Mouse (Mus musculus) lung, embryonic 14.5 days (tissue): ENCODE measurements around the gene Hck. TPM values are rescaled to one million over a fixed set of nuclear protein-coding genes. Genes with fewer than 3 reads are reported as not detected.

Experiments
- ATAC-seq: fragments of 200-750 bp; cut with Nextera tagmentation; 2 replicates; pipeline ENCODE4 v1.8.0; 2017; ENCODE audit warnings: mild to moderate bottlenecking, moderate TSS enrichment, moderate library complexity; ENCODE audit not compliant: insufficient read depth
- DNase-seq: peaks from one replicate; pipeline ENCODE4 v3.0.0-alpha.2; 2015
- H3K27ac ChIP-seq: fragments of 300-500 bp; sonication (generic); 2 replicates; pipeline ENCODE4 v1.5.1; 2014; ENCODE audit warnings: low read depth, mild to moderate bottlenecking, moderate library complexity
- H3K27me3 ChIP-seq: fragments of 300-500 bp; sonication (generic); 2 replicates; pipeline ENCODE4 v1.6.1; 2014; ENCODE audit warnings: low read length, control low read depth; ENCODE audit not compliant: insufficient read depth
- H3K36me3 ChIP-seq: fragments of 300-500 bp; sonication (generic); 2 replicates; pipeline ENCODE4 v1.6.1; 2014; ENCODE audit warnings: control low read depth; ENCODE audit not compliant: insufficient read depth
- H3K4me1 ChIP-seq: fragments of 300-500 bp; sonication (generic); 2 replicates; pipeline ENCODE4 v1.6.1; 2014; ENCODE audit warnings: antibody characterized with exemption, control low read depth; ENCODE audit not compliant: insufficient read depth
- H3K4me2 ChIP-seq: fragments of 300-500 bp; sonication (generic); 2 replicates; pipeline ENCODE4 v1.6.1; 2014; ENCODE audit warnings: mild to moderate bottlenecking
- H3K4me3 ChIP-seq: fragments of 300-500 bp; sonication (generic); 2 replicates; pipeline ENCODE4 v1.5.1; 2014; ENCODE audit warnings: low read depth, low read length
- H3K9ac ChIP-seq: fragments of 300-500 bp; sonication (generic); 2 replicates; pipeline ENCODE4 v1.6.1; 2014
- H3K9me3 ChIP-seq: fragments of 300-500 bp; sonication (generic); 2 replicates; pipeline ENCODE4 v1.6.1; 2016; ENCODE audit warnings: low read depth, low read length, control low read depth
- CTCF ChIP-seq: IDR thresholded peaks from 2 replicates; pipeline ENCODE4 v1.5.1; 2016; ENCODE audit warnings: antibody characterized with exemption, low read depth
- WGBS: fragments of 180-500 bp; shearing (Covaris S2); extraction: QIAGEN DNeasy Blood & Tissue Kit; methylation state at CpG from one replicate; pipeline ENCODE4 v1.1.7; 2014; 5-methylcytosine and 5-hydroxymethylcytosine counted together
- polyA plus RNA-seq: library from polyadenylated mRNA; unstranded; fragments of >200 nt; fragmentation: Nextera tagmentation; extraction: Ambion mirVana; gene quantifications from 2 replicates; pipeline ENCODE4 v1.2.1, GENCODE M21; 2014

Hck gene
- polyA plus RNA-seq, 1 experiment from 2014 or later, result 2.6 TPM

GRCm38 (mm10) chr2:153107046-153107766 is 1.1 kb upstream of the Hck start:
- no peak for TF ChIP-seq CTCF
- WGBS, result 29% methylated on average over 23 of the region's 23 CpGs
- Histone ChIP-seq H3K4me3 (peak overlapping the region; percentile 44), H3K27ac (no peak overlapping the region), H3K9ac (no peak overlapping the region), H3K4me1 (0 out of 2 replicates have a peak, but pooled peaks cover 7% of the 10 kb centered on the region), H3K4me2 (peak overlapping the region; percentile 82), H3K9me3 (no peaks in the 10 kb centered on the region), H3K27me3 (peaks cover 44% of the 10 kb centered on the region), H3K36me3 (no peaks in the 10 kb centered on the region)
- DNase-seq, result peak; percentile 47
- peak; percentile 76 for ATAC-seq

- peak overlapping the region; percentile 82 for H3K4me2 ChIP-seq
- no peak overlapping the region for H3K27ac ChIP-seq
- WGBS, result 4% methylated on average over 15 of the region's 15 CpGs
- H3K9ac ChIP-seq, result no peak overlapping the region
- H3K9me3 ChIP-seq, result no peaks in the 10 kb centered on the region
- no peaks in the 10 kb centered on the region for H3K36me3 ChIP-seq
- DNase-seq (peak; percentile 27), ATAC-seq (no peak)
- H3K4me3 ChIP-seq, result peak overlapping the region; percentile 44
- H3K27me3 ChIP-seq, result peaks cover 44% of the 10 kb centered on the region
- TF ChIP-seq CTCF, result no peak
- 0 out of 2 replicates have a peak, but pooled peaks cover 7% of the 10 kb centered on the region for H3K4me1 ChIP-seq
Observed at GRCm38 (mm10) chr2:153107802-153108201, 466 bp upstream of the Hck start.

GRCm38 (mm10) chr2:153109596-153109995 is 1.3 kb downstream of the Hck start:
- Histone ChIP-seq H3K36me3 (no peaks in the 10 kb centered on the region), H3K9ac (no peak overlapping the region), H3K27ac (no peak overlapping the region), H3K9me3 (no peaks in the 10 kb centered on the region), H3K4me2 (no peak overlapping the region), H3K27me3 (peaks cover 44% of the 10 kb centered on the region), H3K4me3 (no peak overlapping the region), H3K4me1 (0 out of 2 replicates have a peak, but pooled peaks cover 7% of the 10 kb centered on the region)
- DNase-seq (no peak), ATAC-seq (no peak)
- TF ChIP-seq CTCF, result no peak
- WGBS, result 61% methylated on average over 7 of the region's 7 CpGs

- WGBS, result 73% methylated on average over 7 of the region's 7 CpGs
- H3K27me3 ChIP-seq, result peaks cover 38% of the 10 kb centered on the region
Observed at GRCm38 (mm10) chr2:153111298-153111697, 3.0 kb downstream of the Hck start.

GRCm38 (mm10) chr2:153115679-153116081 is 7.4 kb downstream of the Hck start:
- H3K27me3 ChIP-seq, result peaks cover 9% of the 10 kb centered on the region; the same call in 1 of the 2 replicates
- no peak overlapping the region for H3K4me2 ChIP-seq
- ATAC-seq, result no peak
- no peaks in the 10 kb centered on the region for H3K4me1 ChIP-seq
- no peak for TF ChIP-seq CTCF
- DNase-seq, result no peak
- H3K9me3 ChIP-seq, result no peaks in the 10 kb centered on the region
- WGBS, result 67% methylated on average over 4 of the region's 4 CpGs
- no peaks in the 10 kb centered on the region for H3K36me3 ChIP-seq
- H3K27ac ChIP-seq, result no peak overlapping the region
- H3K4me3 ChIP-seq, result no peak overlapping the region
- no peak overlapping the region for H3K9ac ChIP-seq

More at GRCm38 (mm10) chr2:153111298-153111697, 3.0 kb downstream of the Hck start:
- no peak overlapping the region for H3K9ac ChIP-seq
- H3K27ac ChIP-seq, result no peak overlapping the region
- ATAC-seq (no peak), DNase-seq (no peak)
- H3K4me2 ChIP-seq, result no peak overlapping the region
- H3K36me3 ChIP-seq, result no peaks in the 10 kb centered on the region
- H3K4me1 ChIP-seq, result 0 out of 2 replicates have a peak, but pooled peaks cover 7% of the 10 kb centered on the region
- no peak for TF ChIP-seq CTCF
- H3K4me3 ChIP-seq, result no peak overlapping the region
- H3K9me3 ChIP-seq, result no peaks in the 10 kb centered on the region

- Histone ChIP-seq H3K27ac (no peak overlapping the region), H3K27me3 (no peaks in the 10 kb centered on the region), H3K9ac (no peak overlapping the region), H3K4me1 (no peaks in the 10 kb centered on the region), H3K9me3 (no peaks in the 10 kb centered on the region), H3K4me2 (no peak overlapping the region), H3K4me3 (no peak overlapping the region), H3K36me3 (no peaks in the 10 kb centered on the region)
- 77% methylated on average over 7 of the region's 7 CpGs for WGBS
- ATAC-seq, result no peak
- DNase-seq, result peak; percentile 4
- no peak for TF ChIP-seq CTCF
Observed at GRCm38 (mm10) chr2:153117051-153117486, 8.8 kb downstream of the Hck start.

GRCm38 (mm10) chr2:153119488-153119887 is 11.2 kb downstream of the Hck start:
- 77% methylated on average over 6 of the region's 6 CpGs for WGBS
- H3K4me1 ChIP-seq, result no peaks in the 10 kb centered on the region
- no peak overlapping the region for H3K4me3 ChIP-seq
- no peaks in the 10 kb centered on the region for H3K27me3 ChIP-seq
- H3K4me2 ChIP-seq, result no peak overlapping the region
- ATAC-seq, result no peak
- DNase-seq, result no peak
- no peaks in the 10 kb centered on the region for H3K36me3 ChIP-seq
- no peak overlapping the region for H3K27ac ChIP-seq
- H3K9me3 ChIP-seq, result no peaks in the 10 kb centered on the region
- no peak for TF ChIP-seq CTCF
- no peak overlapping the region for H3K9ac ChIP-seq
